Mouse (Mus musculus): ENCODE data around the gene Gm37240. TPM values are rescaled to one million over a fixed set of nuclear protein-coding genes. Genes with fewer than 3 reads are reported as not detected.

Gm37240 gene
- polyA plus RNA-seq, 1 experiment from 2014 or later, result 0.93 TPM

DNA sequence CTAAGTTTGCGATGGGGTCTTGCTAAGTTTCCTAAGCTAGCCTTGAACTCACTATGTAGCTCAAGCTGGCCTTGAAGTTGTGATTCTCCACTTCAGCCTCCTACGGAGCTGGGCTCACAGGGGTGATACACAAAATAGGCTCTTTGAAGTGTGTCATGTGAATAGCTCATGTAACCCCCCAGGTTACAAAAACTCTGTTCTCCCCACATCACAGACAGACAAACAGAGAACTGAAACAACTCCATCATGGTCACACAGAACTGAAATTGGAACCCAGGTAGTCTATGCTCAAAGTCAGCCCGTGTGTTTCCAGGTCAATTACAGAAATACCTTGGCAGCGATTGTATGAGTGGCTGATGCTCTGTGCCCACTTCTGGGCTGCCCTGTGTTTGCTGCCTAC is 1164.6 kb downstream of the Gm37240 start:
- H3K9ac ChIP-seq (ENCODE audit: low read depth, low read length), result no peak overlapping the region
- no peak overlapping the region for H3K4me3 ChIP-seq (ENCODE audit: low read length)
- no peak overlapping the region for H3K27ac ChIP-seq (ENCODE audit: low read depth, low read length)
- no peaks in the 10 kb centered on the region for H3K4me1 ChIP-seq (ENCODE audit: control insufficient read depth, insufficient read depth, low read depth, low read length)
- ATAC-seq, result no peak
- H3K9me3 ChIP-seq (ENCODE audit: control insufficient read depth, low read length), result no peaks in the 10 kb centered on the region
- no peak overlapping the region for H3K4me2 ChIP-seq (ENCODE audit: low read length)
- WGBS, result 98% methylated on average over 4 of the region's 4 CpGs
- no peaks in the 10 kb centered on the region for H3K27me3 ChIP-seq (replicated peaks; ENCODE audit: control insufficient read depth, insufficient read depth, low read length)
- no peaks in the 10 kb centered on the region for H3K36me3 ChIP-seq (ENCODE audit: control insufficient read depth, insufficient read depth, low read length)

DNA sequence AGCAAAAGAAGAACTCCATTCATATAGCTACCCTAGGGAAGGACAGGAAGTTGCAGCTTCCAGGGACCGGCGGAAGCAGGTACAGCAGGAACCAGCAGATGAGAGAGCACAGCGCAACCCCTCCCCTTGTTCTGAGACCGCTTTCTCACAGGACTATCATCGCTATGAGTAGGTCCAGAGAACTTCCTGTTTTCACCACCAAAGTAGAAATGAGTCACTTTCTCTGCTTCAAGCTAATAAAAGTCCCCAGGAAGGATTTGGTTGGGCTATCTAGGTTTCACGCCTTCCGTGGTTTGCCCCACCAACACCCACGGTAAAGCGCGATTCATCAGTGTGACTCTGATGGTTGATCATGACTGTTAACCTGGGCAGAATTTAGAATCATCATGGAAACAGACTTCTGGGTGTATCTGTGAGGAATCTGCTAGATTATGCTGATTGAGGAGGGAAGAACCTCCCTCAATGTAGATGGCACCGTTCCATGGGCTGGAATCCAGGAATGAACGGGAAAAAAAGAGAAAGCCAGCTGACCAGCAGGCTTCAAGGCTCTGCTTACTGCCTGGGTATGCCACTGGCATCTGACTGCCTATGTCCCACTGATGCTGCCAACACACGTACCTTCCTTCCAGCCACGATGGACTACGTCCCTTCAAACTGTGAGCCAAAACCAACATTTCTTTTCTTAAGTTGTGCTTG is 1172.1 kb downstream of the Gm37240 start:
- no peak overlapping the region for H3K4me2 ChIP-seq (ENCODE audit: low read length)
- no peak overlapping the region for H3K27ac ChIP-seq (ENCODE audit: low read depth, low read length)
- H3K9ac ChIP-seq (ENCODE audit: low read depth, low read length), result no peak overlapping the region
- 91% methylated on average over 15 of the region's 15 CpGs for WGBS
- H3K4me1 ChIP-seq (ENCODE audit: control insufficient read depth, insufficient read depth, low read depth, low read length), result no peaks in the 10 kb centered on the region
- no peaks in the 10 kb centered on the region for H3K36me3 ChIP-seq (ENCODE audit: control insufficient read depth, insufficient read depth, low read length)
- H3K27me3 ChIP-seq (replicated peaks; ENCODE audit: control insufficient read depth, insufficient read depth, low read length), result no peaks in the 10 kb centered on the region
- H3K9me3 ChIP-seq (ENCODE audit: control insufficient read depth, low read length), result peaks cover 4% of the 10 kb centered on the region; the same call in 1 of the 2 replicates
- no peak overlapping the region for H3K4me3 ChIP-seq (ENCODE audit: low read length)
- no peak for ATAC-seq

GRCm38 (mm10) chr3:84712941-84713340 is 1174.4 kb downstream of the Gm37240 start:
- no peak for ATAC-seq

GRCm38 (mm10) chr3:84710723-84711122 is 1176.6 kb downstream of the Gm37240 start:
- H3K9ac ChIP-seq (ENCODE audit: low read depth, low read length), result no peak overlapping the region
- H3K4me1 ChIP-seq (ENCODE audit: control insufficient read depth, insufficient read depth, low read depth, low read length), result no peaks in the 10 kb centered on the region
- no peak for ATAC-seq
- no peak overlapping the region for H3K4me3 ChIP-seq (ENCODE audit: low read length)
- H3K27ac ChIP-seq (ENCODE audit: low read depth, low read length), result no peak overlapping the region
- H3K36me3 ChIP-seq (ENCODE audit: control insufficient read depth, insufficient read depth, low read length), result no peaks in the 10 kb centered on the region
- 88% methylated on average over 4 of the region's 4 CpGs for WGBS
- peaks cover 4% of the 10 kb centered on the region; the same call in 1 of the 2 replicates for H3K9me3 ChIP-seq (ENCODE audit: control insufficient read depth, low read length)
- H3K27me3 ChIP-seq (replicated peaks; ENCODE audit: control insufficient read depth, insufficient read depth, low read length), result no peaks in the 10 kb centered on the region
- no peak overlapping the region for H3K4me2 ChIP-seq (ENCODE audit: low read length)

More at GRCm38 (mm10) chr3:84712941-84713340, 1174.4 kb downstream of the Gm37240 start:
- 56% methylated on average over 2 of the region's 2 CpGs for WGBS
- no peaks in the 10 kb centered on the region for H3K27me3 ChIP-seq (replicated peaks; ENCODE audit: control insufficient read depth, insufficient read depth, low read length)
- H3K4me3 ChIP-seq (ENCODE audit: low read length), result no peak overlapping the region
- peaks cover 4% of the 10 kb centered on the region; the same call in 1 of the 2 replicates for H3K9me3 ChIP-seq (ENCODE audit: control insufficient read depth, low read length)
- no peaks in the 10 kb centered on the region for H3K36me3 ChIP-seq (ENCODE audit: control insufficient read depth, insufficient read depth, low read length)
- no peaks in the 10 kb centered on the region for H3K4me1 ChIP-seq (ENCODE audit: control insufficient read depth, insufficient read depth, low read depth, low read length)
- H3K4me2 ChIP-seq (ENCODE audit: low read length), result no peak overlapping the region
- H3K9ac ChIP-seq (ENCODE audit: low read depth, low read length), result no peak overlapping the region
- H3K27ac ChIP-seq (ENCODE audit: low read depth, low read length), result no peak overlapping the region

DNA sequence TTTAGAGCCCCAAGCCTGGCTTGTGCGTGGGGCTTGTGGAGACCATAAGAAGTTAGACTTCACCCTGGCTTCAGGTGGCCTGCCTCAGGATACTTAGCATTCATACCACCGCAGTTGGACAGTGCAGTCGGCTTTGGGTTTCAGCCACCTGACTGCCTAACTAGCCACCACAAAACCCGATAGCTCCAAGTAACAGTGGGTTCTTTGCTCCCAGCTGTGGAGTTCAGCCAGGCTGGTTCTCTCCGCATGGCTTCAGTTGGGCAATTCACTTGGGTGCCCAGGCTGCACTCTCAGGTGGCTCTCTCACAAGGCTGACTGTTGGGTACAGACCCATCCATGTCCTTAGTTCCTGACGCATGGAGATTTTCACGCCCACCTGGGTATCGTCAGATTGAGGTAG is 1177.4 kb downstream of the Gm37240 start:
- H3K9ac ChIP-seq (ENCODE audit: low read depth, low read length), result no peak overlapping the region
- 86% methylated on average over 8 of the region's 8 CpGs for WGBS
- no peak overlapping the region for H3K4me3 ChIP-seq (ENCODE audit: low read length)
- H3K27ac ChIP-seq (ENCODE audit: low read depth, low read length), result no peak overlapping the region
- H3K4me1 ChIP-seq (ENCODE audit: control insufficient read depth, insufficient read depth, low read depth, low read length), result no peaks in the 10 kb centered on the region
- no peaks in the 10 kb centered on the region for H3K27me3 ChIP-seq (replicated peaks; ENCODE audit: control insufficient read depth, insufficient read depth, low read length)
- no peak for ATAC-seq
- H3K9me3 ChIP-seq (ENCODE audit: control insufficient read depth, low read length), result 0 out of 2 replicates have a peak, but pooled peaks cover 2% of the 10 kb centered on the region
- H3K36me3 ChIP-seq (ENCODE audit: control insufficient read depth, insufficient read depth, low read length), result no peaks in the 10 kb centered on the region
- H3K4me2 ChIP-seq (ENCODE audit: low read length), result no peak overlapping the region

DNA sequence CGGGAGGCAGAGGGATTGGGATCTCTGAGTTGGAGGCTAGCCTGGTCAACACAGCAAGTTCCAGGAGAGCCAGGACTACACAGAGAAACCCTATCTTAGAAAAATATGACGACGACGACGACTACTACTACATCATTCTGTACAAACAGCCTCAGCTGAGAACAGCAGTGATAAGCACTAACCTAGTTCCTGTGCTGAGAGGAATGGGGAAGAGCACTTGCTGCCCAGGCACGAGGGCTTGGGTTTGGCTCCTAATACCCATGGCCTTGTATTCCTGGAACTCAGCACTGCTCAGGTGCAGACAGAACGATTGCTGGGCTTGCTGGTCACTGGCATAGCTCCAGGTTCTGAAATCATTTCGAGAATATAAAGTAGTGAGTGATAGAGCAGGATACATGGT is 1178.2 kb downstream of the Gm37240 start:
- 81% methylated on average over 8 of the region's 8 CpGs for WGBS
- H3K4me1 ChIP-seq (ENCODE audit: control insufficient read depth, insufficient read depth, low read depth, low read length), result no peaks in the 10 kb centered on the region
- no peak overlapping the region for H3K4me3 ChIP-seq (ENCODE audit: low read length)
- H3K4me2 ChIP-seq (ENCODE audit: low read length), result no peak overlapping the region
- no peak overlapping the region for H3K27ac ChIP-seq (ENCODE audit: low read depth, low read length)
- H3K36me3 ChIP-seq (ENCODE audit: control insufficient read depth, insufficient read depth, low read length), result no peaks in the 10 kb centered on the region
- no peaks in the 10 kb centered on the region for H3K27me3 ChIP-seq (replicated peaks; ENCODE audit: control insufficient read depth, insufficient read depth, low read length)
- no peak for ATAC-seq
- H3K9me3 ChIP-seq (ENCODE audit: control insufficient read depth, low read length), result 0 out of 2 replicates have a peak, but pooled peaks cover 2% of the 10 kb centered on the region
- no peak overlapping the region for H3K9ac ChIP-seq (ENCODE audit: low read depth, low read length)

- Histone ChIP-seq H3K4me3 (ENCODE audit: low read length) (no peak overlapping the region), H3K27ac (ENCODE audit: low read depth, low read length) (no peak overlapping the region), H3K4me2 (ENCODE audit: low read length) (no peak overlapping the region), H3K9ac (ENCODE audit: low read depth, low read length) (no peak overlapping the region), H3K27me3 (replicated peaks; ENCODE audit: control insufficient read depth, insufficient read depth, low read length) (no peaks in the 10 kb centered on the region), H3K9me3 (ENCODE audit: control insufficient read depth, low read length) (0 out of 2 replicates have a peak, but pooled peaks cover 2% of the 10 kb centered on the region), H3K36me3 (ENCODE audit: control insufficient read depth, insufficient read depth, low read length) (no peaks in the 10 kb centered on the region), H3K4me1 (ENCODE audit: control insufficient read depth, insufficient read depth, low read depth, low read length) (no peaks in the 10 kb centered on the region)
- 82% methylated on average over 10 of the region's 10 CpGs for WGBS
- no peak for ATAC-seq
Observed at GRCm38 (mm10) chr3:84708469-84708868, 1178.8 kb downstream of the Gm37240 start.

DNA sequence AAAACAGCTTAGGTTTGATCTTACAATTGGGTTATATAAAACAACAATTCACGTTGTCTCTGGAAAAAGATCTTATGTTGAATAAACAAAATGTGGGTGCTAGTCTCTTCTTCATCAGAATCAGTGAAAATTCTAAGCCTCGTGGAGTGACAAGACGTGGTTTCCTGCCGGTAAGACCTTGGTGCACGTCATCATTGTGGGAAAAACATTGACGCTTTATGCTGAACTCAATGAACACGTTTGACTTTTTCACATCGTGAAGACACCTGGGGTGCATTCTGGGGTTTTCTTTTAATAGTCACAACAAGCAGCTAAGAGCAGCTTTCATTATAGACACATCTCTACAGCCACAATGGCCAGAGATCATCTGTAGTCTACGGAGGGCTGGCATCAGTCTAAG is 1182.1 kb downstream of the Gm37240 start:
- H3K4me2 ChIP-seq (ENCODE audit: low read length), result no peak overlapping the region
- no peaks in the 10 kb centered on the region for H3K36me3 ChIP-seq (ENCODE audit: control insufficient read depth, insufficient read depth, low read length)
- no peaks in the 10 kb centered on the region for H3K4me1 ChIP-seq (ENCODE audit: control insufficient read depth, insufficient read depth, low read depth, low read length)
- no peak overlapping the region for H3K4me3 ChIP-seq (ENCODE audit: low read length)
- H3K9me3 ChIP-seq (ENCODE audit: control insufficient read depth, low read length), result no peaks in the 10 kb centered on the region
- no peak overlapping the region for H3K9ac ChIP-seq (ENCODE audit: low read depth, low read length)
- 90% methylated on average over 9 of the region's 9 CpGs for whole genome bisulfite sequencing
- no peaks in the 10 kb centered on the region for H3K27me3 ChIP-seq (replicated peaks; ENCODE audit: control insufficient read depth, insufficient read depth, low read length)
- no peak overlapping the region for H3K27ac ChIP-seq (ENCODE audit: low read depth, low read length)
- ATAC-seq, result no peak

- WGBS, result 80% methylated on average over 11 of the region's 11 CpGs
- Histone ChIP-seq H3K4me1 (ENCODE audit: control insufficient read depth, insufficient read depth, low read depth, low read length) (no peaks in the 10 kb centered on the region), H3K27me3 (replicated peaks; ENCODE audit: control insufficient read depth, insufficient read depth, low read length) (no peaks in the 10 kb centered on the region), H3K9me3 (ENCODE audit: control insufficient read depth, low read length) (no peaks in the 10 kb centered on the region), H3K4me2 (ENCODE audit: low read length) (no peak overlapping the region), H3K27ac (ENCODE audit: low read depth, low read length) (no peak overlapping the region), H3K36me3 (ENCODE audit: control insufficient read depth, insufficient read depth, low read length) (no peaks in the 10 kb centered on the region), H3K4me3 (ENCODE audit: low read length) (no peak overlapping the region), H3K9ac (ENCODE audit: low read depth, low read length) (no peak overlapping the region)
- ATAC-seq, result no peak
Observed at GRCm38 (mm10) chr3:84703083-84703810, 1184.1 kb downstream of the Gm37240 start.

Data from hindbrain, embryonic 16.5 days (tissue).